Mouse (Mus musculus) thymus, adult 2 months (tissue): ENCODE results near the gene Dhrs7.

Experiments
- CTCF ChIP-seq: fragments of 200-500 bp; IDR thresholded peaks from 2 replicates; pipeline ENCODE4 v1.5.1; 2012; ENCODE audit warnings: mild to moderate bottlenecking, control low read depth, low read length, moderate library complexity, borderline replicate concordance; ENCODE audit not compliant: control insufficient read depth, poor library complexity, insufficient read depth; ENCODE audit errors: extremely low read depth
- POLR2A ChIP-seq: fragments of 200-500 bp; IDR thresholded peaks from 2 replicates; pipeline ENCODE4 v1.6.1; 2012; ENCODE audit warnings: mild to moderate bottlenecking, low read length, control low read depth, moderate library complexity; ENCODE audit not compliant: control insufficient read depth, poor library complexity, insufficient read depth; ENCODE audit errors: extremely low read depth

DNA sequence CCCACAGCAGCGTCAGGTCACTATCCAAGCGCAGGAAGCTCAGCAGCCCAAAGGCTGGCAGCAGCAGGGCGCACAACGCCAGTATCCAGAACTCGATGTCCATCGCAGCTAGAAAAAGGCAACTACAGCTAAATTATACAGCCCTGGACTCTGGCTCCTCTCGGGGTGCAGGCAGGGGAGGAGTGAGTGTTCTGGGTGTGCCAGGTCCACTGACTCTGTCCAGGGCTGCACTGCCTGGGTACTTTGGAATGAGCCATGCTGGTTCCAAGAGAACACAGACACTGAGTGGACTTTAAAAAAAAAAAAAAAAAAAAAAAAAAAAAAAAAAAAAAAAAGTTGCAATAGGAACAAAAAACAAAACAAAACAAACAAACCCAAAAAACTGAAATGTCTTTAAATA is 36.0 kb downstream of the Dhrs7 start:
- TF ChIP-seq CTCF: no peak
- TF ChIP-seq POLR2A: no peak
